Mouse (Mus musculus) liver, embryonic 14.5 days (tissue): ENCODE data around the gene Tmtc2.

ENCODE experiments used
- CTCF ChIP-seq: IDR thresholded peaks from 2 replicates; pipeline ENCODE4 v1.5.1; 2016; ENCODE audit warnings: antibody characterized with exemption, low read depth, control low read depth
- EP300 ChIP-seq: IDR thresholded peaks from 2 replicates; pipeline ENCODE4 v1.6.1; 2016; ENCODE audit warnings: antibody characterized with exemption, low read depth

- TF ChIP-seq CTCF: no peak
- TF ChIP-seq EP300: no peak
Measured at GRCm38 (mm10) chr10:105572829-105573228, 1.4 kb downstream of the Tmtc2 start.
